Mouse (Mus musculus) retina, embryonic 14.5 days (tissue): ENCODE measurements at regions not wholly inside any gene's neighbourhood (a gene's known extent, or its start where the extent isn't known, plus 50 kb on each side); places are given as distances from the start of the nearest gene placed in this dataset.

ENCODE experiments used
- DNase-seq: peaks from one replicate; pipeline ENCODE4 v3.0.0-alpha.2; 2015; ENCODE audit warnings: low spot score

- no peak for DNase-seq
Measured at GRCm38 (mm10) chr8:23314275-23315123, 903.3 kb downstream of the Mrps31 start.

- peak; percentile 22 for DNase-seq
Measured at GRCm38 (mm10) chr8:23319556-23319955, 908.4 kb downstream of the Mrps31 start.

GRCm38 (mm10) chr8:23321166-23321565, 910.0 kb downstream of the Mrps31 start:
- no peak for DNase-seq

- no peak for DNase-seq
Measured at GRCm38 (mm10) chr8:23327283-23327682, 916.1 kb downstream of the Mrps31 start.

GRCm38 (mm10) chr8:23344161-23344560, 933.0 kb downstream of the Mrps31 start:
- DNase-seq, result peak; percentile 85

GRCm38 (mm10) chr8:23351367-23351930, 940.3 kb downstream of the Mrps31 start:
- DNase-seq, result peak; percentile 54

GRCm38 (mm10) chr8:23352259-23353106, 941.3 kb downstream of the Mrps31 start:
- DNase-seq, result no peak

GRCm38 (mm10) chr8:23360061-23360622, 949.0 kb downstream of the Mrps31 start:
- DNase-seq, result no peak

- peak; percentile 51 for DNase-seq
Measured at GRCm38 (mm10) chr8:23360850-23361274, 949.7 kb downstream of the Mrps31 start.
